19 mouse cellular contexts compared by ENCODE assay signal in the genomic region with DNA sequence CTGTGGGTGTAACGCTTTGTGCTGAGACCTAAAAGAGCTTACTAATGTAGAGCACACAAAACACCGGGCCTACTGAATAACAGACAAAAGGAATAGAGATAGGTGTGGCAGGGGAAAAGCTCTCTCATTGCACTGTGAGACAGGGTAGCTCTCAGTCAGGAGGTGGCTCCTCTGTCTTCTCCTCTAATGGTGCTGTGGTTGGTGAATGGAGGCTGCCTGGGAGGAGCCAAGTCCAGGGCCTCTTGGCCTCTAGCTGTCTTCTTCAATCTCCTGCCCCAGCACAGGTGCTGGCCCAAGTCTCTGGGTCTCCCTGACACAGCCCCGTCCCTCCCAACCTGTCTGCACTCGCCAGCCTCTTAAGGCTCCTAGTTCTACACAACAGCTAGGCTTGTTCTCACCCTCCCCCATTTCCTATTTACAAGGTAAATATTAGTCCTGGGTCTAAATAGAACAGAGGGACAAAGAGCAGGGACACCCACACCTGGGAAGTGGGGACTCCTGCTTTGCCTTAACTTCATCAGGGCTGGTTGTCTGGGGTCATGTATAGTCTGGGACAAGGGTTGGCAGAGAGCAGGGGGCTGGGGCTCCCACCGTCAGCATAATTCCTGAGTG. TPM values are rescaled to one million over a fixed set of nuclear protein-coding genes. Genes with fewer than 3 reads are reported as not detected.
DNase-seq lines count a peak whose midpoint lies in the region; ATAC-seq and TF ChIP-seq lines count a peak whose summit lies in the region.
"Had no signal": no experiment of that assay in that cellular context is flagged by ENCODE, and none has a peak within 500 bp of the region (broad histone marks: within the 10 kb centered on the region; RNA-seq: fewer than 3 reads in every experiment).

No protein-coding gene starts in this region.

- peaks cover 16% of the 10 kb centered on the region; the same call in 1 of the 2 replicates for H3K79me2 ChIP-seq in liver, adult 2 months (ENCODE audit: control insufficient read depth, insufficient read depth, low read length)

- H3K9ac ChIP-seq in liver, adult 2 months (ENCODE audit: low read depth, low read length) = peak overlapping the region; percentile 45
- H3K9ac ChIP-seq: embryonic facial prominence, embryonic 13.5 days; forebrain, embryonic 12.5 days; hindbrain, embryonic 12.5 days; limb, embryonic 12.5 days had no signal

- peak overlapping the region; percentile 90 for H3K27ac ChIP-seq in liver, adult 2 months (replicated peaks; ENCODE audit: insufficient read depth, low read depth, low read length)
- H3K27ac ChIP-seq in cerebellum, adult 2 months (ENCODE audit: insufficient read depth, low read length) = no peak overlapping the region
- H3K27ac ChIP-seq: embryonic facial prominence, embryonic 13.5 days; forebrain, embryonic 12.5 days; hindbrain, embryonic 12.5 days; limb, embryonic 12.5 days; midbrain, embryonic 10.5 days had no signal

- TF ChIP-seq POLR2A in liver, adult 2 months (IDR thresholded peaks at IDR 0.05; ENCODE audit: extremely low read depth, insufficient read depth, low read length) = 0 out of 2 replicates have a peak, but pooled peaks have one; percentile 34
- TF ChIP-seq POLR2A in cerebellum, adult 2 months (IDR thresholded peaks at IDR 0.05; ENCODE audit: borderline replicate concordance, insufficient read depth, low read length) = no peak

- no peak for TF ChIP-seq CTCF in liver, adult 2 months (IDR thresholded peaks at IDR 0.05; ENCODE audit: low read depth, low read length)
- TF ChIP-seq CTCF in cerebellum, adult 2 months (IDR thresholded peaks at IDR 0.05; ENCODE audit: borderline replicate concordance, insufficient read depth, low read depth, low read length) = no peak

- DNase-seq in liver, adult 2 months (ENCODE audit: extremely low read depth, low read depth, low spot score) = peak; percentile 95
- DNase-seq in liver = no peak
- DNase-seq in urinary bladder, postnatal 36 days (ENCODE audit: low spot score in 2 of 2) = peak; percentile 45
- no peak for DNase-seq in urinary bladder, postnatal 25 days (ENCODE audit: low spot score)
- DNase-seq in right cerebral cortex, postnatal 36 days (ENCODE audit: low spot score in 2 of 2) = no peak
- no peak for DNase-seq in cerebellum, adult 8-10 months
- DNase-seq in cerebellum, adult 2 months = no peak
- DNase-seq: cerebellum, adult 11 months; kidney, adult 18-20 months; kidney, postnatal 4 days; right cerebral cortex, postnatal 25 days had no signal

- H3K27me3 ChIP-seq in liver, adult 2 months (ENCODE audit: control insufficient read depth, insufficient read depth, low read length) = no peaks in the 10 kb centered on the region
- H3K27me3 ChIP-seq in cerebellum, adult 2 months (ENCODE audit: control insufficient read depth, insufficient read depth, low read length) = no peaks in the 10 kb centered on the region
- H3K27me3 ChIP-seq: embryonic facial prominence, embryonic 13.5 days; forebrain, embryonic 12.5 days; hindbrain, embryonic 12.5 days; limb, embryonic 12.5 days had no signal

- peak; percentile 42 for ATAC-seq in megakaryocyte progenitor cell, adult 5-6 weeks (replicated peaks; ENCODE audit: poor library complexity)

- peaks cover 24% of the 10 kb centered on the region for H3K4me1 ChIP-seq in liver, adult 2 months (ENCODE audit: control insufficient read depth, insufficient read depth, low read length)
- H3K4me1 ChIP-seq in cerebellum, adult 2 months (ENCODE audit: control insufficient read depth, insufficient read depth, low read length) = peaks cover 21% of the 10 kb centered on the region
- H3K4me1 ChIP-seq: embryonic facial prominence, embryonic 13.5 days; forebrain, embryonic 12.5 days; hindbrain, embryonic 12.5 days; limb, embryonic 12.5 days had no signal

- H3K4me3 ChIP-seq in liver, adult 2 months (ENCODE audit: insufficient read depth, low read depth, low read length) = peak overlapping the region; percentile 17
- H3K4me3 ChIP-seq in cerebellum, adult 2 months (replicated peaks; ENCODE audit: insufficient read depth, low read depth, low read length) = no peak overlapping the region
- H3K4me3 ChIP-seq: embryonic facial prominence, embryonic 13.5 days; forebrain, embryonic 12.5 days; hindbrain, embryonic 12.5 days; limb, embryonic 12.5 days; midbrain, embryonic 10.5 days; myocyte had no signal

- peaks cover 10% of the 10 kb centered on the region; the same call in 1 of the 2 replicates for H3K36me3 ChIP-seq in liver, adult 2 months (ENCODE audit: control insufficient read depth, insufficient read depth, low read length)
- H3K36me3 ChIP-seq: embryonic facial prominence, embryonic 13.5 days; hindbrain, embryonic 12.5 days; limb, embryonic 12.5 days had no signal

- WGBS in liver, adult 2 months = 21% methylated on average over 5 of the region's 5 CpGs
- 87% methylated on average over 5 of the region's 5 CpGs for WGBS in cerebellum, adult 2 months

RNA-seq across cellular contexts. Expression of a gene that starts 0.6 kb away (rescaled TPM):
- total RNA-seq in liver, adult 2 months (2014; rRNA removed) = 1,668 and 1,838 TPM in 2 replicates
- polyA plus RNA-seq in liver, adult 2 months (2012; rRNA removed) = 2,018 and 2,057 TPM in 2 replicates
- total RNA-seq in megakaryocyte progenitor cell, adult 5-6 weeks (2015) = not detected in 2 replicates
- not detected in 2 replicates for total RNA-seq in megakaryocyte progenitor cell, adult 5-6 weeks (2017)
- polyA plus RNA-seq in cerebellum, adult 2 months (2012; rRNA removed) = 0.28 and 0.33 TPM in 2 replicates
- total RNA-seq: granulocyte monocyte progenitor cell, adult 5-6 weeks had no signal

RNA-seq across cellular contexts. Expression of a gene that starts 12.8 kb away (rescaled TPM):
- 2.2 and 2.8 TPM in 2 replicates for total RNA-seq in liver, adult 2 months (2014; rRNA removed)
- polyA plus RNA-seq in liver, adult 2 months (2012; rRNA removed) = 3.8 and 6.6 TPM in 2 replicates
- 4.9 and 5.2 TPM in 2 replicates for total RNA-seq in megakaryocyte progenitor cell, adult 5-6 weeks (2015)
- total RNA-seq in megakaryocyte progenitor cell, adult 5-6 weeks (2017) = 9.2 and 11.1 TPM in 2 replicates
- polyA plus RNA-seq in cerebellum, adult 2 months (2012; rRNA removed) = 14.4 and 15.6 TPM in 2 replicates

RNA-seq across cellular contexts. Expression of a gene that starts 12.8 kb away (rescaled TPM):
- total RNA-seq in liver, adult 2 months (2014; rRNA removed) = 6.5 and 8.8 TPM in 2 replicates
- 12.9 and 18.7 TPM in 2 replicates for polyA plus RNA-seq in liver, adult 2 months (2012; rRNA removed)
- total RNA-seq in megakaryocyte progenitor cell, adult 5-6 weeks (2015) = 66.3 and 67.1 TPM in 2 replicates
- total RNA-seq in megakaryocyte progenitor cell, adult 5-6 weeks (2017) = 45.0 and 58.6 TPM in 2 replicates
- 40.8 and 45.9 TPM in 2 replicates for polyA plus RNA-seq in cerebellum, adult 2 months (2012; rRNA removed)

Comparison
In these comparisons a context has a peak if more than half of its experiments do, and no peak if none do; other contexts are left out.
1. DNase-seq: peak in liver, adult 2 months (single experiment) and urinary bladder, postnatal 36 days (2 of 2); none in liver (single experiment), urinary bladder, postnatal 25 days (single experiment), right cerebral cortex, postnatal 36 days (0 of 2), cerebellum, adult 8-10 months (single experiment) and cerebellum, adult 2 months (0 of 2).
2. RNA of a gene that starts 0.6 kb away (total RNA-seq): 1,668 to 1,838 TPM in liver, adult 2 months; not detected in megakaryocyte progenitor cell, adult 5-6 weeks; every median in the first group is over 1,000 times any median in the second.